Mouse (Mus musculus): ENCODE measurements at regions not wholly inside any gene's neighbourhood (a gene's known extent, or its start where the extent isn't known, plus 50 kb on each side); places are given as distances from the start of the nearest gene placed in this dataset.

DNA sequence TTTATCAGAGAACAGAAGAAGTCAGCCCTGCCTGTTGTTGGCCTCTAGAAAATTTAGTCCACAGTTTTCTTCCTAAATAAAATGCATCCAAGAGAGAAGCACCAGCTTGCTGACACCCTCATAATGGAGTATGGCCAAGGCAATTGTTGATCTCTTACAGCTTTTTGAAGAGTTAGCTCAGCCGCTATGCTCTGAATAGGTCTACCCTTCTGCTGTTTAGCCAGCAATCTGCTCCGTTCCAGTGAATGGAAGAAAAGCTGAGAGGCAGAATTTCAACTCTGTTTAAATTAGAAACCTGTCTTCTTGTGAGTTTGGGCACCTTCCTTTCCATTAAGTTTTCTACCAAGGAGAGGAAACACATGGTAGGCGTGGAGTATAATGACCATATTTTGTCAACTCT lies 290.8 kb downstream of the Rnf144b start:
- DNase-seq: no peak

DNA sequence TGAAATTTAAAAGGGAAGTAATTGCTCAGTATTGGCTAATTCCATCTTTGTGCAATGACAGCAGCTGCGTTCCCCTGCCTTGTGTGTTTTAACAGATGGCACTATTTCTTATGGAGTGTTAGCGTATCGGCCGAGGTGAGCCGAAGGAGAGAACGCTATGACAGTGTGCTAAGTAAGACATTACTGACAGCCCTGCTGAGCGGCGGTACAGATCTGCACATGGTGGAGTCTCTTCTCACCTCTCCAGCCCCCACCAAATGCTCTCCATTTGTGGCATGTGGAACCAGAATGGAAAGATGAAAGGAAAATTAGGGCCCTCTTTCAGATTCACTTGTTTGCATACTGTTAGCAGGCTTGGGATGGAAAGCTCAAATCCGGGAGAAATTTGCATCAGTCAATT lies 291.5 kb downstream of the Rnf144b start:
- DNase-seq: peak; percentile 42

DNA sequence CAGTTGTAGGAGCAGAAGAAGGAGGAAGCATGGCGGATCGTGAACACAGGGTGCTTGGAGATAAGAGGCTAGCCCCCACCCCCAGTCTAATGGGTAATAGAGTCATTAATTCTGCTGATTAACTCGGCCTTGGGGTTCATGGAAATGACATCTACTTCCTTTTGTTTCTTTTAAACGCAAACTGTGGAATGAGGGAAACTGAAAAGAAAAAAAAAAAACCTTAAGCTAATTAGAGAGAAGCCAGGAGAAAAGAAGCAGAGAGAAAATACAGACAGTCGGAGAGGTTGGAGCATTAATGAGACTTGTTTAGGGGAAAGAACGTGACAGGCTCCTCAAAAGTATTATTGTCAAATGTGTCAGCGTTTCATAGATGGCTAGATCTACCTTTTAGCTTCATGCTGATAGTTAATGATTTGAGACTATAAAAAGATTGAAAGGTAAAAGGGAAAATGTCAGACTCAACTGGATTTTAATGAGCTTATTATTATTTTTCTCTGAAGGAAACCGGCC lies 307.5 kb downstream of the Rnf144b start:
- DNase-seq: no peak

DNA sequence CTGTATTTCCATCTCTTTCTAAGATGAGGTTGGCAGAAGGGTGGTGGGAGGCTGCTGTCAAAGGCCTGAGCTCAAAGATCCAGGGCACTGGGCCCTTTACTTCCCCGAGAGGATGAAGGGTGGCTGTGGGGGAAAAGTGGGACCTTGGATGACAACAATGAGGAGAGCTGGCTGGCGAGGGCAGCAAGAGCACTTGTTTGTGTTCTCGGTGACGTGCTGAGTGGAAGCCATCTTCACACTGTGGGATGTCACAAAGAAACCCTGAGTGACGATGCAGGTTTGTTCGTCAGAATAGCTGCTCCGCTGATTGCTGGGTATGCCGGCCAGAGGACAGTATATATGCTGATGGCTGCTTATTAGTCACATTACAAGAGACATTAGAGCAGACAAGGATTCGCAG lies 308.0 kb downstream of the Rnf144b start:
- no peak for DNase-seq

DNA sequence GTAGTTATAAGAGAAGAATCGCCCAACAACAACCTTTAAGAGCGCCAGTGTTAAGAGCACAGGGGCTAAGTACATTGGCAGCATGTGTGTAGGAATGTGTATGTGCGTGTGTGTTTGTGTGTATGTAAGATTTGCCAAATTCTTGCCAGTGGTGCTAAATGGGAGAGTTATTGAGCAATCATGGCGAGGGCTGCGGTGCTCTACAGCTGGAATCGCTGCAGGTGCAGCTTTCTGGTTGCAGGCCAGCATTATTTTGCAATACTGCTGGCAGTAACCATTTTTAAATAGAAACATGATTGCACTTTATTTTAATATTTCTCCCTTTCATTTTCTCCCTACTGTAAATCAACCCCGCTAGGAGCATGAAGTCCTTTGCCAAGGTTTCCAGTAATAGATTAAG lies 313.2 kb downstream of the Rnf144b start:
- DNase-seq: no peak

DNA sequence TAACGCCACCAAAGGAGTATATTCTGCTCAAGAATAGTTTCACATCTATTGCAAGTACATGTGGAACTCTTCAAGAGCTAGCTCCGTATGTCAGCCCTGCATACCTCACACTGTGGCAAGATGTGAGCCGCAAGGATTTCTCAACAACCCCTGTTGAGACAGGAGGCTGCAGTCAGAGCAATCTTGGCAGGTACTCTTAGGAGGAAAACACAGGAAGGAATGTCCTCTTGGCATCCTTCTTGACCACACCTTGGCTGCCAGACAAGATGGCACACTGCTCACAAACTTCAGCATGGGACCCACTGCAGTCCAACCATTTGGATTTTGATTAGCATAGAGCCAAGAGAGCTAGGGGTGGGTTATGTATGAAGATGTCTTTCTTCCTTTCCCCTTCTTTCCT lies 322.4 kb downstream of the Rnf144b start:
- no peak for DNase-seq

DNA sequence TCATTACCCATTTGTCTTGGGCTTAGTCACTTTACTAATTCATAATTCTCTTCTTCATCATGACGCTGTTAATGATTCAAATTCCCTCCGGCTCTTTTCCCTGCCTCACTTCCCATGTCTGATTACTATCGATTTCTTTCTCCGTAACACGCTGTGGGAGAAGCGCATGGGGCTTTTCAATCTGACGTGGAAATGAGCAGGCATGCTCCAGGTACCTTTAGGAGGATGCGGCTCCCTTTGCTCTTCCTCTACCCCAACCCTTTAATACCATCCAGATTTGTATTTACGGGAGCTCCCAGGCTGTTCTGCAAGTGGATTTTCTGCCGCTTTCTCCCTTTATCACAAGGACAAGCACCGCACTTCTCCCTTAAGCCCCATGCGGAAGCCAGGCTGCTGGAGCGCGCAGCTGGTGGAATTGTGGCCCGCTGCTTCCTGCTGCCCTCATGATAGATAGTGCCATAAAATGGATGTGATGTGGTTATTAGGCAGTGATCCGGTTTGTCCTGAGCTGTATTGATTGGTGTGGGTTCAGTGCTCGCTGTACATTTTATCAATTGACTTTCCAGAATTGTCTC lies 329.8 kb downstream of the Rnf144b start:
- no peak for DNase-seq

DNA sequence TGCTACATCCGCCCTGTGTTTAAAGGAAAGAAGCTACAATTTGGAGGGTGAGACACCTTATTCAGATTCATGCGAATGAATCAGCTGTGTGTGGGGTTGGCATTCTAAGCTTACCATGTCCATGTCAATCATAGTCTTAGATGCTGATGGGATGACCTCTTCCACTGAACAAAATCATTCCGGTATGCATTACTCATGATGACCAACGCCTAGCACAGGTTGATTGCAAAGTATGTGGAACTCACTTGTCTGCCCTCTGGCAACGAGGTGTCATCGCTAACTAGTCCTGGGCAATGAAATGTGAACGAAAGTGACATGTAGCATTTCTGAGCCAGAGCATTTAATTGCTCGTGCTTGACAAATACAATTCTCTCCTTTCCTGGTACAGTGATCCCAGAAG lies 339.7 kb downstream of the Rnf144b start:
- DNase-seq: no peak

DNA sequence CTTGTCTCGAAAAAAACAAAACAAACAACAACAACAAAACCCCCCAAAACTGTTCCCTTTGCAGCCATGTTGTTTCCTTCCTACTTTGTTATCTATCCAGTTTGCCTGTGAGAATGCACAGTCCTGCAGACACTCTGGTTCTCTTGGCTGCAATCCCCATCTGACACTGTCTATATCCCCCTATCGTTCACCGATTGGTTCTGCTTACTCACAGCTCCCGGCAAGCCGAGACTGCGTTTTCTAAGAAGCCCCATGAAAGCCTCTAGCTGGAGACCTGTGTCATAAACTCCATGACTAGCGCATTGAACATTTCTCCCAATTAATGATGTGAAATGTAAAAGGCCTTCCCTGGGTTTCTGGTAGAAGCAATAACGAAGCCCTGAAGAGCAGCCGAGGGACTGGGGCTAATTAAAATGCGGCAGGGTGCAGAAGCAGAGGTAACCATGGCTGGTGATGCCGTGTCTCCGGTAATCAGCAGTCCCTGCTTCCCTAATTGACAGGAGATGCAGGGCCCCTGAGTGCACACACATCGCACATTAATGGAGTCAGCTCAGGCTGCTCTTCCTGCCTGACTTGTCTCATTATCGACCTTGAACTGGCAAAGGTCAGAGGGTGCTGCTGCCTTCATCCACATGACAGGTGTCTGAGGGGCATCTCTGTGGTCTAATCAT lies 349.2 kb downstream of the Rnf144b start:
- DNase-seq: no peak

DNA sequence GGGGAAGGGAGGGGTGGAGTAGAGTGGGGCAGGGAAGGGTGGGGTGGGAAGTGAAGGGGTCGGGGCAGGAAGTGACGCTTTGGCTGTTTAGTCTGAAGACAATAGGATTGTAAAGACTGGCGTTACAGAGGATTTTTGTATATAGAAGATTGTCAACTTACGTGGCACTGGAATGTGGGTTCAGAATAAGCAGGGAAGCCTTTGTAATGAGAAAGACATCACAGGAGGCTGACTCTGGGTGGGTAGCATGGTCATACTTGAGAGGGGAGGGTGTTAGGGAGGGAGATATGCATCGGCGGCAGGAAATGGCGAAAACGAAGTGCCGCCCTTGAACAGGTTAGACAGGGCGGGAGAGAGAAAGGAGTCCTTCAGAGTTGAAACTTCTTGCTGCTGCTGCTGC lies 357.7 kb downstream of the Rnf144b start:
- DNase-seq: no peak

DNA sequence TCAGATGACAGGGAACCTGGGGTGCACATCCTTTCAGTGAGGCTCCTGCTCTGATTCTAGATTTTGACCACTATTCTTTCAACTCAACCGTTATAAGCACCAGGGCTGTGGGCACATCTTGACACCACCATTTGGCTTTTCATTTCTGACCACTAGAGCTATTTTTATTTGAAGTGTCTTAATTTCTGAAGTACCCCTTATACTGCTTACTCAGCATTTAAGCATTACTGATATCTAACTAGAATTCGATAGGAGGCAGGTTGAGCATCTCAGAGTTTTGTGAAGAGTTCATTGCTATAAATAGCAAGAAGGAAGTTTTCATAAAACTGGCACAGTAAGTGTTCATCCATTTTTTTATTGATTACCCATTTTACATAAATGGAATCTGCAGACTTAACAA lies 362.4 kb downstream of the Rnf144b start:
- no peak for DNase-seq

DNA sequence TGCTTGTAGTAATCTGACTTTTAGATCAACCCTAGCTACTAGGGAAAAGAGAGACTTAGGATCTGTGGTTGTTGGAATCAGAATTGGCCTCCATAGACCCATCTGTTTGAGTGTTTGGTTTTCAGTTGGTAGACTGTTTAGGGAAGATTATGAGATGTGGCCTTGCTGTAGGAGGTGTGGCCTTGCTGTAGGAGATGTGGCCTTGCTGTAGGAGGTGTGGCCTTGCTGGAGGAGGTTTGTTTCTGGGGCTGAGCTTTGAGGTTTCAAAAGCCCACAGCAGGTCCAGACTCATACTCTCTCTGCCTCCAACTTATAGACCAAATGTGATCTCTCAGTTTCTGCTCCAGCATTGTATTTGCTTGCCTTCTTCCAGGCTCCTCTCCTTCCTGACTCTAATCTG lies 363.7 kb downstream of the Rnf144b start:
- no peak for DNase-seq

DNA sequence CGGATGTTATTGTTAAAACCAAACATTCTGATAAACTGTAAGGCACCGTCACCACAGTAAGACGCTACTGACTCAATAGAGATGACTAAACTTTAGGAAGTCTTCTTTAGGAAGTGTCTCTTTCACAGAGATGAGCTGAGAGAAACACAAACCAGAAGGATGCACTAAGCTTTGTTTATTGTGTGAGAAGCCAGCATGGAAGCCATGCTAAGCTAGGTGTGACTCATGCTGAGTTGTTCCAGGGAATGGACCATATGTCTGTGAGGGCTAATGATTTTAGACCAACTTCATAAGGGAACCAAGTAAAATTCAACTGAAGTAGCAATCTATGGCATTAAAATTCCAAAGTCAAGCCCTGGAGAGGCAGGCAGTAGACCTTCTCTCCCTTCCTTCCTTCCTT lies 364.2 kb downstream of the Rnf144b start:
- DNase-seq: no peak

DNA sequence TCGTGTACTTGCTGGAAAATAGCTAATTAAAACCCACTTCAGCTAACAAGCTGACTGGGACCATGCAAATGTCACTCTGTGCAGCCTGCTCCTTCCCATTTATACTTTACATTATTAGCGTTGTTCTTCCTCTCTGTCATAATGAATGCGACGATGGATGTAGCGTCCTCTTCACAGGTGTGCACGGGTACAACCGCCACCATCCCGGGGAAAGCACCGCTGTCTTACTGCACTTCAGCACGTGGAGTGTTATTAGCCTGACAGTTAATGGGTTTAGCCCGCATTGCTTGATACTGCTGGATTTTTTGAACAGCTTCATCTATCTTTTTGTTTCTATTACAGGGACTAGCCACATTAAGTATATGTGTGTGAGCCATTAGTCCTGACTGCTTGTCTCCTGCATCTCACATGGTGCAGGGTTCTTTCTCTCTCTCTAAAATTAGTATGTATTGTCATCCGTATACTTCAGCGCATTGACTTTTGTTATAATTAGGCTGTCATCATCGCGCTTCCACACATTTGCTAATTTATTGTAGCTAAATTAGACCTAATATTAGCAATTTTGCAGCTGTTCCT lies 383.0 kb downstream of the Rnf144b start:
- DNase-seq: no peak

DNA sequence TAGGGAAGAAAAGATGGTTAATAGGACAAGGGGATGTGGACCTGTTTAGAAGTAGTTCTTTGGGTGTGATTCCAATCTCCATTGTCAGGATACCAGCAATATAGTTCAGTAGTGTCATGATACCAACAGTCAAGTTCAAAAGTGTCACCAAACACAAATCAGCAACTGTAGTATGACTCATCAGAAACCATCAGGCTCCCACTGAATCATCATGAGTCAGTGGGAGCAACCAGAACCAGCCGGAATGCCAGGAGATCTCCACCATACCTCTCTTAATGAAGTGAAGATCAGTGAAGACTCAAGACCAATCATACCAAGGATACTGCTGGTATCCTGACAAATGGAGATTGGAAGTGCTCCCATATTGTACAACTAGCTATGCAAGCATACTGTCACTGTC lies 410.5 kb downstream of the Rnf144b start:
- no peak for DNase-seq

DNA sequence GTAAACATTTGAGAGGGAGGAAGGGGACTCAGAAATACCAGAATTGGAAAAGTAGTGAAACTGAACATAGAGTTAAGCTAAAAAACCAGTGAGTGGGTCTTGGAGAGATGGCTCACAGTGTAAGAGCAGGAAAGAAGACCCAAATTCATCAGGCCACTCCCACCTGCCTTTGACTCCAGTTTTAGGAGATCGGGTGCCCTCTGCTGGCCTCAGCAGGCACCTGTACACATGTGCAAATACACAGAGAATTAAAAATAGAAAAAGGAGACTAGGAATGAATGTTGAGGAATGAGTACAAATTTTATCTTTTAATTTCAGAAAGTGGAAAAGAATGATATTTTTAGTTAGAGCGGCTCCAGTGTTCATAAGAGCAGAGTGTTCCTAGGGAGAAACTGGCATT lies 414.7 kb downstream of the Rnf144b start:
- no peak for DNase-seq

DNA sequence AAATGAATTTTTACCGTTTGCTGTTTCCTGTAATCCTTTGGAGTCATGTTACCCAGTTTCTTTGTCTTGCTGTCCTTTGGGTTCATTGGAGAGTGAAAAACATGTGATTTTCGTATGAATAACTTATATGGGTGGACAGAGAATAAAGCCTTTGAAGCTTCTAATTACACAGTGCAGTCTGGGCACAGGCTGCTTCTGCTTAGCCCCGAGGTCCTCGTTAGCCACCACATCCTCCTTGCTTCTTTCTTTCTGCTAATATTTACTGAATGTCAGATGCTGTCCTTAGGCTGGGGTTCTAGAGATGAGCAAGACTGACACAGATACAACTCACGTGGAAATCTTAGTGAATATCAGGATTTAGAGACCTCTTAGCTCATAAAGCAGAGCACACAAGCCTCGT lies 427.2 kb downstream of the Rnf144b start:
- no peak for DNase-seq

DNA sequence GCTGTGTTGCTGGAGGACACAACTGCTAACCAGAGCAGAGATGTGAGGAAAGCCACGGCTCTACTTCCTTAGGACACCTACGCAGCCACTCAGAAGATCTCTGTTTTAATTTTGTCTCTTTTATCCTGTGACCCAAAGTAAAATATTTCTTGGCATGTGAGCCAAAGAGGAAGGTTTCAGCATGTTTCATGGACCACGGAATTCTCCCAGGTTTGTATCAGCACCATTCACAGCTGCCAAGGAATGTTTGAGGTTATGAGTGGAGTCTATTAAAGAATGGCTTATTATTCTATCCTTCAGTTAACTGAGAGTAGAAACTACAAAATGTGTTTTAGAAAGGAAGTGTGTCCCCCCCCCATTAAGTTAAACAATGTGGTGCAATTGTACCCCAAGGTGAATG lies 429.8 kb downstream of the Rnf144b start:
- DNase-seq: no peak

DNA sequence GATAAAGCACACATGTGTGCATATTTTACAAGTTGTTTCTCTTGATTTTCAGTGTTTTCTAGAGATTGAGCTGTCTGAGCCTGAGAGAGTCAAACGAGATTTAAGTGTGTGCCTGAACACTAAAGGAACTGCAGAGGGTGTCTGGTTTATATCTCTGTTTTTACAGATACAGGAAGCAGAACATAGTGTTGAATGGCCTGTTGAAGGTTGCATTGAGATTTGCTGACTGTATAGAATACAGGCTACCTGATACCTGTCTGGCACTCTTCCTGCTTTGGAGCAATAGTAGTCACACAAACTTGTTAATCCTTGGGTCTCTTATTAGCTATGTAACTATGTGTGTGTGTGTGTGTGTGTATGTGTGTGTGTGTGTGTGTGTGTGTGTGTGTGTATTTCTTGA lies 431.7 kb downstream of the Rnf144b start:
- DNase-seq: no peak

DNA sequence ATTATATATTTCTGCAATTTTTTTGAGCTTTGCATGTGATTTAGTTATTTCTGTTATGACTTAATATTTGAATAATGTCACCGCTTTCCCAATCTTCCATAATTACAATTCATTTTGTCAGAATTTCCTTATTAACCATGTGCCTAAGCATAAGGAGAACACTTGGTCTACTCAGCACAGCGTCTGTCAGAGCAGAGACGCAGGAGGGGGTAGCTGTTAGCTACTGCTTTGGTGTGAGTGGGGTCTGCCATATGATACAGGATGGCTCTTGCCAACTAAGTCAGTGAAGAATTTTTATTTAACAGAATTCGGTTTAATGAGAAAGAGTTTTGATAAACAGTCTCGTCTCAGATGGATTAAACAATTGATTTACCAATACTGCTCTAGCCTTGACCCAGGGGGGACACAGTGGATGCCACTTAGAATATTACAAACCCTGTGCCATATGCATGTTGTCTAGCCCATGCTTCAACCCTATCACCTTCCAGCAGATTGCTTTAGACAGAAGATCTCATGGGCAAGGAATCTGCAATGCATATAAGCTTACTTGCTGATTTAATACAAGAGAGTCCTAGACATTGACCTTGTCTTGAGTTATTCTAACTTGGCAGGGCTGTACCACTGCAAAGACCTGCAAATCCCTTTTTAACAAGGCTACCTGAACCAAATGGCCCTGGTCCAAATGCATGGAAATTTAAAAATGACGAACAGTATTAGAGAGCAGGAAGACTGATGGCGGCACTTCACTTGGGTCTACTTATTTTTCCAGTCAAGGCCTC lies 434.9 kb downstream of the Rnf144b start:
- DNase-seq: no peak

DNA sequence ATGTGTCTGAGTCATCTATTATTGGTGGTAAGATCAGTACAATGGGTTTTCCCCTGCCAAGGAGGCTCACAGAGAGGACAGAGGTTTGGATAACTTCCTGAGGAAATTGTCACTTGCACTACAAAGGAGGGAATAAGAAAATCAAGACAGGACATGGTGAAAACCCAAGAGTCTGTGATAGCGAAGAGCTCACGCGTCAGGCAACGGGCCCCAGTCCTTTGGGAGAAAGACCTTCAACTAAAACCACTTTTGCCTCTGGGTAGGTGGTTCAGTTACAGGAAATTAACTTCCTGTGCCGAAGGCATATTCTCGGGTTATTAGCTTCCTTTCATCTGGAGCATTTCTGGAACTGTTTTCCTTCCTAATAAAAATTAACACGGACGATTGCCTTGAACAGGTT lies 440.4 kb downstream of the Rnf144b start:
- no peak for DNase-seq

DNA sequence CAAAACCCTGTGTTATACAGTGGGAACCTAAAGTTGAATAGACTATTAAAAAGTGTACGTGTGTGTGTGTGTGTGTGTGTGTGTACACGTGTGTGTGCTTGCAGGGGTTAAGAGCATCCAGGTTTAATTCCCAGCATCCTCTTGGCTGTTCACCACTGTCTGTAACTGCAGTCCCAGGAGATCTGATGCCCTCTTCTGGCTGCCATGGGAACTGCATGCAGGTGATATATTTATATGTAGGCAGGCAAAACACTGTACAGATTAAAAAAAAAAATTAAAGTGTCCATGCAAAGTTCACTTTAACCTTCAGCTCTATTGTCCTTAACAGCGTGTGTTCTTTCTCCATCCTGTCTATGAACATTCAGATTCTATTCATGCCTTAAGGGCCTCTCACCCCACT lies 454.1 kb downstream of the Rnf144b start:
- no peak for DNase-seq

DNA sequence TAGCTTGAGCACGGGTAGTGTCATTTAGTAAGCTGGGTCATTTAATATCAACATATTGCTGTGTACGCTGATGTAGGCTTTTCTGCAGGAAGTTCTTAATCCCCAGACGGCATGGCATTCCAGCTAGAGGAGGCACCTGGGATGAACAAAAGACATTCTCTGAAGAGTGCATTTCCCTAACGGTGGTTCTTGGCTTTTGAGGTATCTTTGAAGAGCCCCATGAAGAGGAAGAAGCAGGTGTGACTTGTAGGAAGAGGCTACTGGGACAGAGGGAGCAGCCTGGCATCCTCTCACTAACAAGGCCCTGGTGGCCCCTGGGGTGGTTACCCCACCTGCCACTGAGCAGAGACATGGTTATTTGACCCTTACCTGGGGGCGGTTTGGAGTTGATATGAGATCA lies 457.7 kb downstream of the Rnf144b start:
- no peak for DNase-seq

DNA sequence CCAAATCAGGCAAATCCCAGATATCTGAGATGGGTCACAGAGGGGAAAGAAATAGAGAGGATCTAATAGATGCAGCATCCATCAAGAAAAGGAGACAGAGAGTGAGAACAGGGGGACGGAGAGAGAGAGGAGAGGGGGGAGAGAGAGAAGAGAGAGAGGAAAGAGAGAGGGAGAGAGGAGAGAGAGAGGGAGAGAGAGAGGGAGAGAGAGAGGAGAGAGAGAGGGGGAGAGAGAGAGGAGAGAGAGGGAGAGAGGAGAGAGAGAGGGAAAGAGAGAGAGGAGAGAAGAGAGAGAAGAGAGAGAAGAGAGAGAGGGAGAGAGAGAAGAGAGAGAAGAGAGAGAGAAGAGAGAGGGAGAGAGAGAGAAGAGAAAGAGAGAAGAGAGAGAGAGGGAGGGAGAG lies 462.7 kb downstream of the Rnf144b start:
- DNase-seq: no peak
